Mouse (Mus musculus) MEL (cell line): Measurements from ENCODE around the gene Ramac. TPM values are rescaled to one million over a fixed set of nuclear protein-coding genes. Genes with fewer than 3 reads are reported as not detected.

Source experiments
- DNase-seq: peaks from one replicate; pipeline ENCODE4 v3.0.0; 2011; ENCODE audit warnings: low read depth, low spot score
- H3K27ac ChIP-seq: 2 replicates; pipeline ENCODE4 v1.5.1; 2012; ENCODE audit warnings: low read depth, mild to moderate bottlenecking, control low read depth, low read length, moderate library complexity; ENCODE audit not compliant: control insufficient read depth
- H3K27me3 ChIP-seq, 2 experiments: fragments of 150-350 bp in 1 of 2; sonication (generic) in 1 of 2; 2 replicates each; pipeline ENCODE4 v1.6.1; 2012; ENCODE audit warnings: low read length in 2 of 2, mild to moderate bottlenecking in 2 of 2, improper control_type of control experiment in 1 of 2, moderate library complexity in 1 of 2; ENCODE audit not compliant: insufficient read depth in 2 of 2, control insufficient read depth in 1 of 2
- H3K36me3 ChIP-seq, 2 experiments: 2 replicates each; pipeline ENCODE4 v1.6.1; 2012 to 2014; ENCODE audit warnings: low read length in 2 of 2, improper control_type of control experiment in 1 of 2, inconsistent platforms in 1 of 2, mild to moderate bottlenecking in 1 of 2; ENCODE audit not compliant: insufficient read depth in 2 of 2, control insufficient read depth in 1 of 2
- H3K4me1 ChIP-seq, 2 experiments: fragments of 150-350 bp in 1 of 2; sonication (generic) in 1 of 2; 2 replicates each; pipeline ENCODE4 v1.6.1; 2012; ENCODE audit warnings: low read length in 2 of 2, improper control_type of control experiment in 1 of 2, mild to moderate bottlenecking in 1 of 2; ENCODE audit not compliant: insufficient read depth in 2 of 2, control insufficient read depth in 1 of 2
- H3K4me3 ChIP-seq, 2 experiments: fragments of 150-350 bp in 1 of 2; sonication (generic) in 1 of 2; 2 replicates each; pipeline ENCODE4 v1.5.1; 2012; ENCODE audit warnings: low read depth in 2 of 2, low read length in 2 of 2, mild to moderate bottlenecking in 2 of 2, moderate library complexity in 2 of 2, control low read depth in 1 of 2, improper control_type of control experiment in 1 of 2; ENCODE audit not compliant: control insufficient read depth in 1 of 2, insufficient read depth in 1 of 2
- H3K79me2 ChIP-seq: 2 replicates; pipeline ENCODE4 v1.6.1; 2012; ENCODE audit warnings: mild to moderate bottlenecking, low read length, moderate library complexity; ENCODE audit not compliant: control insufficient read depth, poor library complexity, insufficient read depth
- H3K9ac ChIP-seq: 2 replicates; pipeline ENCODE4 v1.6.1; 2012; ENCODE audit warnings: low read depth, mild to moderate bottlenecking, control low read depth, low read length, moderate library complexity; ENCODE audit not compliant: control insufficient read depth, poor library complexity, severe bottlenecking
- H3K9me3 ChIP-seq: fragments of 150-350 bp; sonication (generic); replicated peaks from 2 replicates; pipeline ENCODE4 v1.6.1; 2012; ENCODE audit warnings: mild to moderate bottlenecking, low read length, improper control_type of control experiment, moderate library complexity; ENCODE audit not compliant: insufficient read depth
- CHD1 ChIP-seq: IDR thresholded peaks from 2 replicates; pipeline ENCODE4 v1.6.1; 2012; ENCODE audit warnings: low read depth, mild to moderate bottlenecking, inconsistent platforms, low read length, improper control_type of control experiment
- E2F4 ChIP-seq: IDR thresholded peaks from 2 replicates; pipeline ENCODE4 v1.6.1; 2011; ENCODE audit warnings: low read depth, low read length, improper control_type of control experiment, borderline replicate concordance
- EP300 ChIP-seq, 2 experiments: IDR thresholded peaks; 2 replicates each; pipeline ENCODE4 v1.6.1; 2011; ENCODE audit warnings: improper control_type of control experiment in 2 of 2, low read length in 2 of 2, low read depth in 1 of 2, mild to moderate bottlenecking in 1 of 2
- ETS1 ChIP-seq: IDR thresholded peaks from 2 replicates; pipeline ENCODE4 v1.6.1; 2012; ENCODE audit warnings: low read depth, mild to moderate bottlenecking, inconsistent platforms, low read length, improper control_type of control experiment, moderate library complexity
- GATA1 ChIP-seq: IDR thresholded peaks from 2 replicates; pipeline ENCODE4 v1.6.1; 2011; ENCODE audit warnings: low read depth, low read length, improper control_type of control experiment
- HCFC1 ChIP-seq: IDR thresholded peaks from 2 replicates; pipeline ENCODE4 v1.6.1; 2012; ENCODE audit warnings: low read depth, mild to moderate bottlenecking, inconsistent platforms, low read length, improper control_type of control experiment, moderate library complexity
- JUND ChIP-seq: IDR thresholded peaks from 2 replicates; pipeline ENCODE4 v1.6.1; 2011; ENCODE audit warnings: low read depth, mild to moderate bottlenecking, improper control_type of control experiment, low read length
- MAX ChIP-seq: IDR thresholded peaks from 2 replicates; pipeline ENCODE4 v1.6.1; 2011; ENCODE audit warnings: low read length, improper control_type of control experiment
- MEF2A ChIP-seq: IDR thresholded peaks from 2 replicates; pipeline ENCODE4 v1.6.1; 2014; ENCODE audit warnings: low read depth, mild to moderate bottlenecking, inconsistent platforms, low read length, improper control_type of control experiment; ENCODE audit not compliant: poor library complexity, insufficient replicate concordance, severe bottlenecking; ENCODE audit errors: extremely low read depth
- NELFE ChIP-seq: IDR thresholded peaks from 2 replicates; pipeline ENCODE4 v1.6.1; 2011; ENCODE audit warnings: low read depth, low read length, improper control_type of control experiment
- NRF1 ChIP-seq: IDR thresholded peaks from 2 replicates; pipeline ENCODE4 v1.6.1; 2014; ENCODE audit warnings: low read depth, mild to moderate bottlenecking, inconsistent platforms, low read length, improper control_type of control experiment, moderate library complexity; ENCODE audit not compliant: poor library complexity, insufficient read depth, severe bottlenecking
- POLR2AphosphoS2 ChIP-seq: IDR thresholded peaks from 2 replicates; pipeline ENCODE4 v1.6.1; 2011; ENCODE audit warnings: low read length, improper control_type of control experiment
- SMC3 ChIP-seq: IDR thresholded peaks from 2 replicates; pipeline ENCODE4 v1.6.1; 2011; ENCODE audit warnings: low read depth, low read length, improper control_type of control experiment
- TCF12 ChIP-seq: IDR thresholded peaks from 2 replicates; pipeline ENCODE4 v1.6.1; 2014; ENCODE audit warnings: low read depth, mild to moderate bottlenecking, inconsistent platforms, low read length, improper control_type of control experiment, moderate library complexity
- USF2 ChIP-seq, 2 experiments: IDR thresholded peaks; 2 replicates each; pipeline ENCODE4 v1.6.1; 2011 to 2012; ENCODE audit warnings: improper control_type of control experiment in 2 of 2, low read length in 2 of 2, borderline replicate concordance in 1 of 2, inconsistent platforms in 1 of 2, low read depth in 1 of 2, mild to moderate bottlenecking in 1 of 2; ENCODE audit not compliant: insufficient read depth in 1 of 2
- polyA plus RNA-seq, 2 experiments: library from polyadenylated mRNA; stranded (reverse) in 1 of 2; unstranded in 1 of 2; fragments of >175 nt in 1 of 2; fragments of >200 nt in 1 of 2; gene quantifications; 2 replicates each; pipeline versions ENCODE4 v1.2.1 to v1.2.4; 2012; ENCODE audit warnings: low replicate concordance in 2 of 2, low read depth in 1 of 2; ENCODE audit not compliant: insufficient read length in 2 of 2, insufficient read depth in 1 of 2, missing spikeins in 1 of 2
- total RNA-seq: library from RNA; depleted of rRNA; stranded (reverse); fragments of 300-350 nt; gene quantifications from 2 replicates; pipeline ENCODE4 v1.2.3, GENCODE M21; 2012; rRNA removed

Gene Ramac
- total and polyA plus RNA-seq, 3 experiments = 33.9 to 44.0 TPM; not detected in 1

GRCm38 (mm10) chr7:81789095-81789757 is 26.5 kb downstream of the Ramac start, which contains the start of gene 3110040N11Rik (continued):
- TF ChIP-seq CHD1 = no peak; the same call in 1 of the 2 replicates
- peak; percentile 9; the same call in 1 of the 2 replicates for TF ChIP-seq SMC3
- peak; percentile 76 for TF ChIP-seq MAX
- TF ChIP-seq E2F4 = peak; percentile 53; the same call in 1 of the 2 replicates
- no peak; the same call in 1 of the 2 replicates for TF ChIP-seq ETS1
- no peak for TF ChIP-seq MEF2A
- peak; percentile 96 for TF ChIP-seq POLR2AphosphoS2
- no peak for TF ChIP-seq EP300 (IDR thresholded peaks at IDR 0.05; ENCODE audit: low read depth in 1 of 2, low read length in 2 of 2)
- peak; percentile 99 for TF ChIP-seq NRF1
- TF ChIP-seq NELFE = peak; percentile 98
- TF ChIP-seq GATA1 = no peak
- peak; percentile 82 for TF ChIP-seq HCFC1
- TF ChIP-seq TCF12 = peak; percentile 61

GRCm38 (mm10) chr7:81806067-81806466 is 43.3 kb downstream of the Ramac start:
- no peak for DNase-seq
- H3K27me3 ChIP-seq = no peaks in the 10 kb centered on the region
- no peaks in the 10 kb centered on the region; the same call in 1 of the 2 replicates for H3K79me2 ChIP-seq
- H3K4me3 ChIP-seq = no peak overlapping the region
- TF ChIP-seq USF2 (IDR thresholded peaks at IDR 0.05; ENCODE audit: borderline replicate concordance in 1 of 2, insufficient read depth in 1 of 2, low read depth in 1 of 2, low read length in 2 of 2) (no peak), JUND (no peak)
- H3K4me1 ChIP-seq = no peaks in the 10 kb centered on the region
- no peaks in the 10 kb centered on the region for H3K9me3 ChIP-seq
- H3K27ac ChIP-seq = no peak overlapping the region
- H3K9ac ChIP-seq = no peak overlapping the region
- H3K36me3 ChIP-seq = peaks cover 0 to 29% of the 10 kb centered on the region in 2 experiments; a peak in 2 of 4 replicates

Other genes starting within 250 kb of the Ramac start
- gene Fsd2, start 196.0 kb upstream of the Ramac start, total RNA-seq = not detected in 2 replicates
- gene Fsd2, start 196.0 kb upstream of the Ramac start, polyA plus RNA-seq = under 1 TPM in 1 of 2 experiments, not detected in 1; 0.03 TPM
- gene Whamm, start 191.7 kb upstream of the Ramac start, total RNA-seq = 9.4 and 11.1 TPM in 2 replicates
- 10 to 100 TPM in 1 of 2 experiments, not detected in 1; 22.9 TPM for gene Whamm, start 191.7 kb upstream of the Ramac start, polyA plus RNA-seq
- 18.4 and 19.4 TPM in 2 replicates for gene Homer2, start 55.4 kb upstream of the Ramac start, total RNA-seq
- gene Homer2, start 55.4 kb upstream of the Ramac start, polyA plus RNA-seq = 10 to 100 TPM in 1 of 2 experiments, not detected in 1; 39.0 TPM
- 35.7 and 51.4 TPM in 2 replicates for gene 3110040N11Rik, start 26.6 kb downstream of the Ramac start, total RNA-seq
- 10 to 100 TPM in 1 of 2 experiments, not detected in 1; 61.7 TPM for gene 3110040N11Rik, start 26.6 kb downstream of the Ramac start, polyA plus RNA-seq
- 31.0 and 36.0 TPM in 2 replicates for gene Btbd1, start 66.5 kb downstream of the Ramac start, total RNA-seq
- gene Btbd1, start 66.5 kb downstream of the Ramac start, polyA plus RNA-seq = 10 to 100 TPM in 1 of 2 experiments, not detected in 1; 62.0 TPM
- gene Gm10160, start 92.9 kb downstream of the Ramac start, total RNA-seq = not detected in 2 replicates
- not detected for gene Gm10160, start 92.9 kb downstream of the Ramac start, polyA plus RNA-seq
- gene Tm6sf1, start 96.1 kb downstream of the Ramac start, total RNA-seq = 0.35 and 0.39 TPM in 2 replicates
- 1 to 10 TPM in 1 of 2 experiments, not detected in 1; 8.6 TPM for gene Tm6sf1, start 96.1 kb downstream of the Ramac start, polyA plus RNA-seq
- not detected in 2 replicates for gene Hdgfl3, start 171.5 kb downstream of the Ramac start, total RNA-seq
- gene Hdgfl3, start 171.5 kb downstream of the Ramac start, polyA plus RNA-seq = under 1 TPM in 1 of 2 experiments, not detected in 1; 0.26 TPM
- not detected in 2 replicates for gene Bnc1, start 229.4 kb downstream of the Ramac start, total RNA-seq
- not detected for gene Bnc1, start 229.4 kb downstream of the Ramac start, polyA plus RNA-seq